ENCODE assay signal across 7 mouse cellular contexts in the genomic region with DNA sequence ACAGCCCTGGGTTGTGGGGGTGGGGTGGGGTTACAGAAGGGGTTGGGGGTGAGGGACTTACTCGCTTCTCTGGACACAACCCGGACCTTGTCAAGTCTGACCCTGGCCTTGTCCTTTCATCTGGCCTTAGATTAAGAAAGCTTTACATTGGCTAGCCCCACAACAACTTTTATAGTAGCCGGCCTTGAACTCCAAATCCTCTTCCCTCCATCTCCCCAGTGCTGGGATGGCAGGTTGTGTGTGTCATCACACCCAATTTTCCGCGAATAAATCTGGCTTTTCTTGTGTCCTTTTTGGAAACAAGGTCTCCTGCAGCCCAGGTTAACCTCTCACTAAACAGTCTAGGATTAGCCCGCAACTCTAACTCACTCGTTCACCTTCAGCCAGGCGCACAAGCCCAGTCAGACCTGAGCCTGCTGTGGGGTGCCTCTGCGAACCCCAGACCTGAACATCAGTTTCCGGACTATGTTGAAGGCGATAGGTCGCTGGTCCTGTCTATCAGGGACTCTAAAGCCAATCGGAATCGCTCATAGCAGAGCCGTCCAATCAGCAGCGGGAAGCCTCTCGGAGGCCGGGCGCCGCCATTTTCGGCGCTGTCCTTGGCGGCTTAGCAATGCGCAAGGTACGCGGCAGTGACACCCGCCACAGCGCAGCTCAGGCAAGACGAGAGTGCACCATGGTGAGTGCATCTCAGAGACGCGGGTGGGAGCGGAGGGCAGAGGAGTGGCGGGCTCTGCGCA. TPM values are rescaled to one million over a fixed set of nuclear protein-coding genes. Genes with fewer than 3 reads are reported as not detected.
A peak's percentile ranks its signal among the peaks of the same experiment; 100 is the strongest.
DNase-seq lines count a peak whose midpoint lies in the region; ATAC-seq lines count a peak whose summit lies in the region.

TSS of gene Zfp961 (plus strand) at position 557 of the 740 bp plus-strand sequence.

- H3K4me3 ChIP-seq in intestine, embryonic 16.5 days (ENCODE audit: low read length), result peak within 1 kb of the TSS; percentile 78
- peak within 1 kb of the TSS; percentile 78 for H3K4me3 ChIP-seq in midbrain, embryonic 11.5 days (ENCODE audit: low read depth, low read length)

- peaks cover 12% of the 10 kb centered on the region; the same call in 1 of the 2 replicates for H3K4me1 ChIP-seq in intestine, embryonic 16.5 days (ENCODE audit: control insufficient read depth, insufficient read depth, low read length)
- H3K4me1 ChIP-seq in midbrain, embryonic 11.5 days (ENCODE audit: control insufficient read depth, insufficient read depth, low read length), result peaks cover 3% of the 10 kb centered on the region; the same call in 1 of the 2 replicates

- H3K27ac ChIP-seq in intestine, embryonic 16.5 days (ENCODE audit: low read length), result peak within 1 kb of the TSS; percentile 81
- peak within 1 kb of the TSS; percentile 59; the same call in 1 of the 2 replicates for H3K27ac ChIP-seq in midbrain, embryonic 11.5 days (ENCODE audit: low read depth, low read length)

- DNase-seq in adrenal gland, adult 8-10 months, result peak; percentile 96
- DNase-seq in embryo, embryonic 9.5 days (ENCODE audit: extremely low spot score), result peak; percentile 91
- DNase-seq in gastrocnemius, postnatal 4 days (ENCODE audit: low spot score in 2 of 2), result peak; percentile 95 to 98
- peak; percentile 97 to 99 for DNase-seq in left cerebral cortex, postnatal 36 days (ENCODE audit: low spot score in 2 of 2)
- peak; percentile 99 for DNase-seq in midbrain, embryonic 11.5 days (ENCODE audit: low spot score, missing footprints)
- DNase-seq in skeletal muscle tissue, adult 2 months (ENCODE audit: low read depth, low spot score), result peak; percentile 97

- H3K4me2 ChIP-seq in intestine, embryonic 16.5 days (ENCODE audit: low read depth, low read length), result peak within 1 kb of the TSS; percentile 70
- H3K4me2 ChIP-seq in midbrain, embryonic 11.5 days, result peak within 1 kb of the TSS; percentile 75

- intact Hi-C loops in left cerebral cortex, postnatal 36 days (cut with DNase I), result no loop called here

- H3K36me3 ChIP-seq in intestine, embryonic 16.5 days (ENCODE audit: control insufficient read depth, insufficient read depth, low read length), result peaks cover 2% of the 10 kb centered on the region; the same call in 1 of the 2 replicates
- no peaks in the 10 kb centered on the region; the same call in 1 of the 2 replicates for H3K36me3 ChIP-seq in midbrain, embryonic 11.5 days (ENCODE audit: control insufficient read depth, insufficient read depth, low read length)

- H3K27me3 ChIP-seq in intestine, embryonic 16.5 days (replicated peaks; ENCODE audit: control insufficient read depth, insufficient read depth, low read length), result no peaks in the 10 kb centered on the region
- H3K27me3 ChIP-seq in midbrain, embryonic 11.5 days (ENCODE audit: control insufficient read depth, insufficient read depth, low read length), result no peaks in the 10 kb centered on the region

- WGBS in intestine, embryonic 16.5 days, result 3% methylated on average over 34 of the region's 34 CpGs
- 3% methylated on average over 34 of the region's 34 CpGs for WGBS in midbrain, embryonic 11.5 days

- ATAC-seq in intestine, embryonic 16.5 days, result peak; percentile 100
- peak; percentile 100 for ATAC-seq in midbrain, embryonic 11.5 days (ENCODE audit: low FRiP score)

- peak within 1 kb of the TSS; percentile 90 for H3K9ac ChIP-seq in intestine, embryonic 16.5 days (ENCODE audit: low read depth, low read length)
- peak within 1 kb of the TSS; percentile 84 for H3K9ac ChIP-seq in midbrain, embryonic 11.5 days (ENCODE audit: low read length)

- peaks cover 6% of the 10 kb centered on the region; the same call in 1 of the 2 replicates for H3K9me3 ChIP-seq in intestine, embryonic 16.5 days (ENCODE audit: control insufficient read depth, low read length)
- H3K9me3 ChIP-seq in midbrain, embryonic 11.5 days (ENCODE audit: control insufficient read depth, low read length), result peaks cover 7% of the 10 kb centered on the region; the same call in 1 of the 2 replicates

RNA-seq across cellular contexts. Expression of gene Zfp961, which starts in this region (rescaled TPM):
- total RNA-seq in adrenal gland, adult 8-10 months (2022), result 10 to 100 TPM; 22.0 to 30.6 (median 27.0) TPM
- total RNA-seq in gastrocnemius, postnatal 4 days (2021), result 10 to 100 TPM in 1 of 2 experiments, 1 to 10 TPM in 1; 7.5 to 10.2 TPM
- 24.9 and 25.0 TPM in 2 replicates for polyA plus RNA-seq in intestine, embryonic 16.5 days (2015; fragmentation: Nextera tagmentation; extraction: Ambion mirVana)
- total RNA-seq in left cerebral cortex, postnatal 36 days (2021), result 10 to 100 TPM; 13.5 to 18.7 TPM
- 25.7 and 28.4 TPM in 2 replicates for polyA plus RNA-seq in midbrain, embryonic 11.5 days (2014; fragmentation: Nextera tagmentation; extraction: Ambion mirVana)

Comparison
In these comparisons a context has a peak if more than half of its experiments do, and no peak if none do; other contexts are left out.
1. Peak in every context shown above with its lines: DNase-seq, ATAC-seq, H3K4me3 ChIP-seq and H3K27ac ChIP-seq.